ENCODE assay signal across 19 mouse cellular contexts in genomic region chr4:126639339-126639738, GRCm38 (mm10). TPM values are rescaled to one million over a fixed set of nuclear protein-coding genes. Genes with fewer than 3 reads are reported as not detected.
DNase-seq lines count a peak whose midpoint lies in the region; TF ChIP-seq lines count a peak whose summit lies in the region.
"Had no signal": no experiment of that assay in that cellular context is flagged by ENCODE, and none has a peak within 500 bp of the region (broad histone marks: within the 10 kb centered on the region; RNA-seq: fewer than 3 reads in every experiment).

No protein-coding gene starts in this region.

- TF ChIP-seq CTCF in left cerebral cortex, adult 2 months (IDR thresholded peaks at IDR 0.05) = no peak
- TF ChIP-seq CTCF in brain, embryonic 14.5 days (IDR thresholded peaks at IDR 0.05; ENCODE audit: borderline replicate concordance, extremely low read depth, insufficient read depth, insufficient read length) = no peak

- peak; percentile 32 for DNase-seq in gastrocnemius, adult 18-20 months (ENCODE audit: low spot score)
- no peak for DNase-seq in gastrocnemius, postnatal 4 days (ENCODE audit: low spot score in 2 of 2)
- peak; percentile 25 to 57 for DNase-seq in left cerebral cortex, postnatal 14 days (ENCODE audit: low spot score in 2 of 2)
- no peak for DNase-seq in left cerebral cortex, adult 2 months (ENCODE audit: extremely low spot score in 1 of 2, low spot score in 2 of 2)
- peak; percentile 88 for DNase-seq in brain, embryonic 14.5 days (ENCODE audit: low read depth)
- DNase-seq in layer of hippocampus, adult 9-11 months = peak; percentile 44
- DNase-seq in ovary, postnatal 10 days (ENCODE audit: low spot score) = no peak
- DNase-seq: adrenal gland, postnatal 36 days; B cell, adult 2 months; cerebellum, adult 8-10 months; gastrocnemius, postnatal 10 days; kidney, adult 9 months; kidney, postnatal 36 days; lung, postnatal 4 days; thymus, adult 2 months had no signal

- no peak for TF ChIP-seq POLR2A in brain, embryonic 14.5 days (IDR thresholded peaks at IDR 0.05; ENCODE audit: borderline replicate concordance, extremely low read depth, insufficient read depth, insufficient read length, poor library complexity, severe bottlenecking)

- H3K4me3 ChIP-seq in left cerebral cortex, adult 2 months = no peak overlapping the region
- H3K4me3 ChIP-seq: embryonic facial prominence, embryonic 10.5 days; hindbrain, embryonic 10.5 days; lung, embryonic 15.5 days had no signal

- no peak overlapping the region for H3K27ac ChIP-seq in left cerebral cortex, adult 2 months
- H3K27ac ChIP-seq: embryonic facial prominence, embryonic 10.5 days; hindbrain, embryonic 10.5 days; liver, embryonic 14.5 days; lung, embryonic 15.5 days had no signal

- intact Hi-C loops in left cerebral cortex, postnatal 14 days (cut with DNase I) = loop anchor here (10.0 kb wide), 1 partner anchor 105 kb away; no protein-coding TSS in a partner anchor
- intact Hi-C loops in left cerebral cortex, adult 2 months (cut with DNase I) = no loop called here

RNA-seq across cellular contexts. Expression of gene 5730409E04Rik, which starts 29.7 kb away (rescaled TPM):
- total RNA-seq in gastrocnemius, adult 18-20 months (2021) = 10 to 100 TPM; 21.9 to 24.5 TPM
- total RNA-seq in gastrocnemius, postnatal 4 days (2021) = 10 to 100 TPM; 12.4 to 13.0 TPM
- total RNA-seq in left cerebral cortex, postnatal 14 days (2021) = 10 to 100 TPM; 86.1 to 89.8 TPM
- 10 to 100 TPM; 70.6 to 72.1 TPM for total RNA-seq in left cerebral cortex, adult 2 months (2021)
- 10.4 and 19.2 TPM in 2 replicates for polyA plus RNA-seq in brain, embryonic 14.5 days (2012; rRNA removed)

RNA-seq across cellular contexts. Expression of gene Psmb2, which starts 38.1 kb away (rescaled TPM):
- 100 to 1,000 TPM in 1 of 2 experiments, 10 to 100 TPM in 1; 95.6 to 104 TPM for total RNA-seq in gastrocnemius, adult 18-20 months (2021)
- 100 to 1,000 TPM; 136 to 164 TPM for total RNA-seq in gastrocnemius, postnatal 4 days (2021)
- 100 to 1,000 TPM; 106 to 115 TPM for total RNA-seq in left cerebral cortex, postnatal 14 days (2021)
- 10 to 100 TPM; 90.8 to 91.9 TPM for total RNA-seq in left cerebral cortex, adult 2 months (2021)
- polyA plus RNA-seq in brain, embryonic 14.5 days (2012; rRNA removed) = 253 and 284 TPM in 2 replicates

Comparison
In these comparisons a context has a peak if more than half of its experiments do, and no peak if none do; other contexts are left out.
1. DNase-seq: peak in gastrocnemius, adult 18-20 months (single experiment), left cerebral cortex, postnatal 14 days (2 of 2), brain, embryonic 14.5 days (single experiment) and layer of hippocampus, adult 9-11 months (single experiment); none in gastrocnemius, postnatal 4 days (0 of 2), left cerebral cortex, adult 2 months (0 of 2) and ovary, postnatal 10 days (single experiment).